ENCODE assay signal across 7 mouse cellular contexts in the genomic region with DNA sequence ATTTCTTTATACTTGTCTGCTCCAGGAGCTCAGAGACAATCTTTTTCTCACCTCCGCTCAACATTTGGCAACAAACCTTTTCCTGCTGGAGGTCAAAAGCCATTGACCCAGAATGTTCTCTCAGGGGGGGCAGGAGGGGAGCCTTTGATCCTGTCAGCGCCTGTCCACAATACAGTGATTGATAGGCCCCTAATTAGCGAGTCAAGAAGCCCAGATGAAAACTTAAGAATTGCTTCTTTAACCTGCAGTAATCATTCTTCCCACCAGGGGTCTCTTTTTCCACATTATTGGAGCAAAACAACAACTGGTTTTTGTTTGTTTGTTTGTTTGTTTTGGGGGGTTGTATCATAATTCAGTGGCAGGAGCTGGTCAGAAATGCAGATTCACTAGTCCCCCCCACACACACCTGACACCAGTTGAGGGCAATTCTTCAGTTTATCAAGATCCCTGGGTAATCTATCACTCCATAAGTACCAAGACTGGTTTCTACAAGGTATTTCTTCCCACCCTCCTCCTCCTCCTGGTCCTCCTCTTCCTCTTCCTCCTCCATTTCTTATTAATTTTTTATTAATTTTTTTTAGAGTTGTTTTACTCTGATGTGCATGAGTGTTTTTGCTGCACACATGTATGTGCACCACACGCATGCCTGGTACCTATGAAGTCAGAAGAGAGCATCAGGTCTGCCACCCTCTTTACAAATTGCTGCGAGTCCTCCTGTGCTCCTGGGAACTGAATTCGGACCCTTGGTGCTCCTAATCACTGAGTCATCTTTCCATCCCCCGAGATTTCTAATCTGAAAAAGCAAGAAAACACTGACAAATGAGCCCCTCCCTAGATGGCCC. TPM values are rescaled to one million over a fixed set of nuclear protein-coding genes. Genes with fewer than 3 reads are reported as not detected.
A peak's percentile ranks its signal among the peaks of the same experiment; 100 is the strongest.
DNase-seq lines count a peak whose midpoint lies in the region; ATAC-seq and TF ChIP-seq lines count a peak whose summit lies in the region.

No protein-coding gene starts in this region.

- H3K27ac ChIP-seq in liver, embryonic 14.5 days: no peak overlapping the region
- H3K27ac ChIP-seq in forebrain, embryonic 12.5 days: no peak overlapping the region
- H3K27ac ChIP-seq in limb, embryonic 13.5 days: no peak overlapping the region

- peak in 2 of 3 experiments; percentile 4 to 7 for DNase-seq in liver, embryonic 14.5 days (ENCODE audit: low read depth in 3 of 3, low spot score in 3 of 3)
- no peak for DNase-seq in liver
- DNase-seq in ZHBTc4 (ENCODE audit: low read depth, low spot score): peak; percentile 60
- no peak for DNase-seq in spleen, postnatal 4 days (ENCODE audit: low spot score in 2 of 2)
- DNase-seq in right cerebral cortex, postnatal 4 days: no peak

- H3K4me2 ChIP-seq in liver, embryonic 14.5 days (ENCODE audit: low read depth): no peak overlapping the region
- H3K4me2 ChIP-seq in forebrain, embryonic 12.5 days: peak overlapping the region; percentile 41; the same call in 1 of the 2 replicates
- 0 out of 2 replicates have a peak overlapping the region, but pooled peaks have one; percentile 16 for H3K4me2 ChIP-seq in limb, embryonic 13.5 days (replicated peaks)

- no peaks in the 10 kb centered on the region for H3K27me3 ChIP-seq in liver, embryonic 14.5 days (ENCODE audit: control insufficient read depth, insufficient read depth, low read length)
- H3K27me3 ChIP-seq in forebrain, embryonic 12.5 days: no peaks in the 10 kb centered on the region
- H3K27me3 ChIP-seq in limb, embryonic 13.5 days: peaks cover 4% of the 10 kb centered on the region; the same call in 1 of the 2 replicates

- peak; percentile 49 for TF ChIP-seq CTCF in liver, embryonic 14.5 days (IDR thresholded peaks at IDR 0.05; ENCODE audit: low read depth)

- H3K4me1 ChIP-seq in liver, embryonic 14.5 days (replicated peaks; ENCODE audit: control insufficient read depth in 2 of 2, insufficient read depth in 2 of 2, low read length in 1 of 2): no peaks in the 10 kb centered on the region
- peaks cover 14% of the 10 kb centered on the region for H3K4me1 ChIP-seq in forebrain, embryonic 12.5 days
- H3K4me1 ChIP-seq in limb, embryonic 13.5 days: no peaks in the 10 kb centered on the region

- no peak overlapping the region for H3K4me3 ChIP-seq in liver, embryonic 14.5 days (ENCODE audit: insufficient read depth in 1 of 2, low read depth in 2 of 2, low read length in 2 of 2)
- no peak overlapping the region for H3K4me3 ChIP-seq in forebrain, embryonic 12.5 days (replicated peaks)
- no peak overlapping the region for H3K4me3 ChIP-seq in limb, embryonic 13.5 days

- ATAC-seq in liver, embryonic 14.5 days (ENCODE audit: insufficient read depth): no peak
- peak; percentile 62 for ATAC-seq in forebrain, embryonic 12.5 days (ENCODE audit: low FRiP score)
- ATAC-seq in limb, embryonic 13.5 days (ENCODE audit: low FRiP score, low read depth): peak; percentile 36

- WGBS in liver, embryonic 14.5 days (ENCODE audit: insufficient replicate concordance): 29% methylated on average over 7 of the region's 7 CpGs
- 30% methylated on average over 7 of the region's 7 CpGs for WGBS in forebrain, embryonic 12.5 days
- WGBS in limb, embryonic 13.5 days: 28% methylated on average over 7 of the region's 7 CpGs

- H3K9me3 ChIP-seq in liver, embryonic 14.5 days (ENCODE audit: control insufficient read depth, low read length): no peaks in the 10 kb centered on the region
- no peaks in the 10 kb centered on the region for H3K9me3 ChIP-seq in forebrain, embryonic 12.5 days
- H3K9me3 ChIP-seq in limb, embryonic 13.5 days: no peaks in the 10 kb centered on the region

- no peak for TF ChIP-seq EP300 in liver, embryonic 14.5 days (IDR thresholded peaks at IDR 0.05; ENCODE audit: low read depth)

- no peak overlapping the region for H3K9ac ChIP-seq in liver, embryonic 14.5 days (replicated peaks)
- no peak overlapping the region for H3K9ac ChIP-seq in forebrain, embryonic 12.5 days
- no peak overlapping the region for H3K9ac ChIP-seq in limb, embryonic 13.5 days

- no peaks in the 10 kb centered on the region for H3K36me3 ChIP-seq in liver, embryonic 14.5 days (replicated peaks; ENCODE audit: control insufficient read depth, insufficient read depth, low read depth)
- H3K36me3 ChIP-seq in forebrain, embryonic 12.5 days (replicated peaks): no peaks in the 10 kb centered on the region
- H3K36me3 ChIP-seq in limb, embryonic 13.5 days: no peaks in the 10 kb centered on the region

RNA-seq across cellular contexts. Expression of a gene that starts 8.6 kb away (rescaled TPM):
- polyA plus RNA-seq in liver, embryonic 14.5 days (2012; rRNA removed): 0.08 and 0.10 TPM in 2 replicates
- polyA plus RNA-seq in liver, embryonic 14.5 days (2014; fragmentation: Nextera tagmentation; extraction: Ambion mirVana): 0.06 TPM in 1 of 2 replicates, not detected in the other
- polyA plus RNA-seq in forebrain, embryonic 12.5 days (2016; fragmentation: Nextera tagmentation; extraction: Ambion mirVana): 0.10 TPM in 1 of 2 replicates, not detected in the other
- polyA plus RNA-seq in limb, embryonic 13.5 days (2015; fragmentation: Nextera tagmentation; extraction: Ambion mirVana): 1.7 and 2.8 TPM in 2 replicates

RNA-seq across cellular contexts. Expression of a gene that starts 27.8 kb away (rescaled TPM):
- polyA plus RNA-seq in liver, embryonic 14.5 days (2012; rRNA removed): 8.9 and 16.2 TPM in 2 replicates
- polyA plus RNA-seq in liver, embryonic 14.5 days (2014; fragmentation: Nextera tagmentation; extraction: Ambion mirVana): 46.0 and 49.7 TPM in 2 replicates
- polyA plus RNA-seq in forebrain, embryonic 12.5 days (2016; fragmentation: Nextera tagmentation; extraction: Ambion mirVana): 108 and 109 TPM in 2 replicates
- polyA plus RNA-seq in limb, embryonic 13.5 days (2015; fragmentation: Nextera tagmentation; extraction: Ambion mirVana): 78.2 and 82.0 TPM in 2 replicates

RNA-seq across cellular contexts. Expression of a gene that starts 54.0 kb away (rescaled TPM):
- polyA plus RNA-seq in liver, embryonic 14.5 days (2012; rRNA removed): 0.01 TPM in 1 of 2 replicates, not detected in the other
- polyA plus RNA-seq in liver, embryonic 14.5 days (2014; fragmentation: Nextera tagmentation; extraction: Ambion mirVana): not detected in 2 replicates
- 0.60 and 0.82 TPM in 2 replicates for polyA plus RNA-seq in forebrain, embryonic 12.5 days (2016; fragmentation: Nextera tagmentation; extraction: Ambion mirVana)
- polyA plus RNA-seq in limb, embryonic 13.5 days (2015; fragmentation: Nextera tagmentation; extraction: Ambion mirVana): 0.40 and 0.60 TPM in 2 replicates

Comparison
In these comparisons a context has a peak if more than half of its experiments do, and no peak if none do; other contexts are left out.
1. DNase-seq: peak in liver, embryonic 14.5 days (2 of 3) and ZHBTc4 (single experiment); none in liver (single experiment), spleen, postnatal 4 days (0 of 2) and right cerebral cortex, postnatal 4 days (single experiment).